Mouse (Mus musculus): ENCODE measurements at regions not wholly inside any gene's neighbourhood (a gene's known extent, or its start where the extent isn't known, plus 50 kb on each side); places are given as distances from the start of the nearest gene placed in this dataset.

GRCm38 (mm10) chr10:119082861-119083260 lies 157.0 kb downstream of the Cand1 start:
- TF ChIP-seq CTCF (IDR thresholded peaks at IDR 0.05; ENCODE audit: extremely low read depth, insufficient read depth, insufficient read length, insufficient replicate concordance): no peak
- TF ChIP-seq POLR2A (IDR thresholded peaks at IDR 0.05; ENCODE audit: low read depth, low read length): no peak
